Mouse (Mus musculus) embryonic facial prominence, embryonic 14.5 days (tissue): ENCODE measurements around the gene Gm28305. TPM values are rescaled to one million over a fixed set of nuclear protein-coding genes. Genes with fewer than 3 reads are reported as not detected.
A peak's percentile ranks its signal among the peaks of the same experiment; 100 is the strongest.

ENCODE experiments used
- ATAC-seq: fragments of 200-750 bp; cut with Nextera tagmentation; 2 replicates; pipeline ENCODE4 v1.8.0; 2017; ENCODE audit warnings: low read depth, moderate number of reproducible peaks, moderate TSS enrichment
- DNase-seq: peaks from one replicate; pipeline ENCODE4 v3.0.0-alpha.2; 2015; ENCODE audit warnings: low spot score
- H3K27ac ChIP-seq: fragments of 300-500 bp; sonication (generic); replicated peaks from 2 replicates; pipeline ENCODE4 v1.5.1; 2014; ENCODE audit warnings: low read depth, mild to moderate bottlenecking, low read length, moderate library complexity
- H3K27me3 ChIP-seq: fragments of 300-500 bp; sonication (generic); replicated peaks from 2 replicates; pipeline ENCODE4 v1.6.1; 2014; ENCODE audit warnings: low read length; ENCODE audit not compliant: control insufficient read depth, insufficient read depth
- H3K36me3 ChIP-seq: fragments of 300-500 bp; sonication (generic); 2 replicates; pipeline ENCODE4 v1.6.1; 2014; ENCODE audit warnings: low read length, mixed read lengths; ENCODE audit not compliant: control insufficient read depth, insufficient read depth
- H3K4me1 ChIP-seq: fragments of 300-500 bp; sonication (generic); 2 replicates; pipeline ENCODE4 v1.6.1; 2014; ENCODE audit warnings: antibody characterized with exemption, low read length; ENCODE audit not compliant: control insufficient read depth, insufficient read depth
- H3K4me2 ChIP-seq: fragments of 300-500 bp; sonication (generic); 2 replicates; pipeline ENCODE4 v1.6.1; 2014; ENCODE audit warnings: low read depth, mild to moderate bottlenecking, low read length, moderate library complexity, mixed read lengths
- H3K4me3 ChIP-seq: fragments of 300-500 bp; sonication (generic); 2 replicates; pipeline ENCODE4 v1.5.1; 2014; ENCODE audit warnings: low read depth, mild to moderate bottlenecking, low read length
- H3K9ac ChIP-seq: fragments of 300-500 bp; sonication (generic); 2 replicates; pipeline ENCODE4 v1.6.1; 2014; ENCODE audit warnings: low read depth, mild to moderate bottlenecking, low read length, moderate library complexity, mixed read lengths
- H3K9me3 ChIP-seq: fragments of 300-500 bp; sonication (generic); 2 replicates; pipeline ENCODE4 v1.6.1; 2016; ENCODE audit warnings: low read length; ENCODE audit not compliant: control insufficient read depth
- WGBS: fragments of 180-500 bp; shearing (Covaris S2); extraction: QIAGEN DNeasy Blood & Tissue Kit; methylation state at CpG from one replicate; pipeline ENCODE4 v1.1.7; 2014; 5-methylcytosine and 5-hydroxymethylcytosine counted together
- polyA plus RNA-seq: library from polyadenylated mRNA; unstranded; fragments of >200 nt; fragmentation: Nextera tagmentation; extraction: Ambion mirVana; gene quantifications from 2 replicates; pipeline ENCODE4 v1.2.1, GENCODE M21; 2014

Gm28305 gene
- polyA plus RNA-seq, 1 experiment from 2014 or later: not detected

DNA sequence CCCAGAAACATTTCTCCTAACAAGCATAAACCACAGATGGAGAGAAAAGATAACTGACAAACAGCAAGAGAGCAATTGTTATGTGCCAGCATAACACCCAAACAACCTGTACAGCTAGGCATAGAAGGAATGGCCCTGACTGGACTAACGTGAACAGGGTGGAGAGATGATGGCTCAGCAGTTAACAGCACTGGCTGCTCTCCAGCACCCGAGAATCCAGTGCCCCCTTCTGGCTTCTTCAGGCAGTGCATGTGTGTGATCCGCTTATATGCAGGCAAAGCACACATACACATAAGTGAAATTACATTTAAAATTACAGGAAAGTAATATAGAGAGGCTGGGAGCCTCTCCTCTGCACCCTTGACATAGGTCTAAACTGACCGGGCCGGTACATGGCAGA, 38.9 kb downstream of the Gm28305 start:
- ATAC-seq: no peak
- H3K27me3 ChIP-seq: no peaks in the 10 kb centered on the region

DNA sequence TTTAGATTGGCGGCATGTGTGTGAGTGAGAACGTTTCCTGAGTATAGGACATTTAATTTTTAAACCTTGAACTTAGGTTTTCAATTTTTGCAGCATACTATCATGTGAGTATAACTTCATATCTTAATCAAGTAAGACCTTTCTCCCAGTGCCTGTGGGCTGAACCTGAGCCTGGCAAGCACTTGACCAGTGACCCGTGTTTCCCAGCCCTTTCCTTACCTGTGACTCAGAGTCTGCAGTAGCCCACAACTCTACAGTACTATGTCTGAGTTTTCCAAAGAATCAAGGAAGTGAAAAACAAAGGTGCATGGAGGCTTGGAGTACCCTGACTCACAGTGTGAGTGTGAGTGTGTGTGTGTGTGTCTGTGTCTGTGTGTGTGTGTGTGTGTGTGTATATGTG, 39.6 kb downstream of the Gm28305 start:
- DNase-seq (no peak), ATAC-seq (no peak)
- H3K9ac ChIP-seq: no peak overlapping the region
- no peaks in the 10 kb centered on the region for H3K9me3 ChIP-seq
- H3K27ac ChIP-seq: no peak overlapping the region
- no peak overlapping the region for H3K4me3 ChIP-seq
- H3K36me3 ChIP-seq: 0 out of 2 replicates have a peak, but pooled peaks cover 3% of the 10 kb centered on the region
- WGBS: 67% methylated on average over 3 of the region's 3 CpGs
- H3K27me3 ChIP-seq: no peaks in the 10 kb centered on the region
- no peaks in the 10 kb centered on the region for H3K4me1 ChIP-seq
- no peak overlapping the region for H3K4me2 ChIP-seq

More for the DNA sequence above, 38.9 kb downstream of the Gm28305 start:
- Histone ChIP-seq H3K9ac (no peak overlapping the region), H3K27ac (no peak overlapping the region), H3K9me3 (no peaks in the 10 kb centered on the region), H3K4me1 (no peaks in the 10 kb centered on the region), H3K4me2 (no peak overlapping the region), H3K4me3 (no peak overlapping the region), H3K36me3 (0 out of 2 replicates have a peak, but pooled peaks cover 3% of the 10 kb centered on the region)
- DNase-seq: no peak
- 50% methylated on average over 5 of the region's 5 CpGs for WGBS

DNA sequence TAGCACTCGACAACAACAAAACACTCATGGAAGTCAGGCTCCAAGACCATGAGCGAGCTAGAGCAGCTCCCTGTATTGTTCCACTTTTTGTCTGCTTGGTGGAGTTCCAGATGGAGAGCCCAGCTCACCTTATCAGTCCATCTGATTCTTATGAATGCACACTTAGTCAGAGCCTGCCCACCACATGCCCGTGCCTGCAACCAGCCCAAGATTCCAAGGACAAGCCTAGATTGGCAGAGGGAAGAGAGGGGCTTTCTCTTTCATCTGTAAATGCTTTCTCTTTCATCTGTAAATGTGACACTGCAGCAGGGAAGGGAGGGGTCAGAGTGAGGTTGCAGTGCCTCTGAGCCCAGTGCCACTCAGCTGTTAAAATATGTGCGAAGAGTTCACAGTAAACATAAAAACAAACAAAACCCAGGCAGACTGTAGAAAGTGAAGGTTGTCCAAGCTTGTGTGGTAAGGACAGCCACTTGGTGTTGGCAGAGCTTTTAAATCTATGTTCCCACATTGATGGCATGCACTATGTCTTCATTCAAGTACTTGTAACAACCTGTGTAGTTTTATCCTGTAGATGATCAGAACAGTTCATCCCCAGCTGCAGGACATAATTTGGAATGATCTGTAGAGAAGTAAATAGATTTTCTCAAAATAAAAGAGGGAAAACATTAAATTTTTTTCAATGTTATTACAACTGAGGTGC, 45.4 kb downstream of the Gm28305 start:
- WGBS: 49% methylated on average over 4 of the region's 4 CpGs
- ATAC-seq: peak; percentile 79; the same call in 1 of the 2 replicates
- Histone ChIP-seq H3K4me2 (no peak overlapping the region), H3K36me3 (peaks cover 6% of the 10 kb centered on the region; the same call in 1 of the 2 replicates), H3K27me3 (no peaks in the 10 kb centered on the region), H3K9me3 (no peaks in the 10 kb centered on the region), H3K4me3 (no peak overlapping the region), H3K27ac (no peak overlapping the region), H3K4me1 (peaks cover 5% of the 10 kb centered on the region; the same call in 1 of the 2 replicates), H3K9ac (no peak overlapping the region)
- peak; percentile 46 for DNase-seq

DNA sequence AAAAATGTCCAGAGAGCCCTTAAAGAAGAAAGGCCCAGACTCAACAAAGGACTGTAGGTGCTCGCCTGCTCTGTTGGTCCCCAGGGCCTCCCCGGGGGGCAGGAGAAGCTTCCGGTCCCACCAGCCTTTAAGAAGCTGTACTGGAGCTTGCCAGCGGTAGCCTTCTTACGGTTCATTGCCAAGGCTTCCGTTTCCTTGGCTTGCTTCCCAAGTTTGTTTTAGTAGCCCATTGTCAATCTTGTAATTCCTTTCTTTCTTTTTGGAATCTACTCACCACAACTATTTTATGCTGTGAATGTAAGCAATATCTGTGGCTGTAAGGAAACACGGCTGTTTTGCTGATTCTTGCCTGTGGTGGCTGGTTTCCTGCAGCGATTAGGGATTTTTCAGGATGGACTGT, 48.1 kb downstream of the Gm28305 start:
- ATAC-seq (peak; percentile 62; the same call in 1 of the 2 replicates), DNase-seq (peak; percentile 70)
- peak overlapping the region; percentile 65 for H3K27ac ChIP-seq
- H3K4me3 ChIP-seq: no peak overlapping the region
- H3K27me3 ChIP-seq: no peaks in the 10 kb centered on the region
- 43% methylated on average over 8 of the region's 8 CpGs for WGBS
- H3K9ac ChIP-seq: no peak overlapping the region
- peaks cover 5% of the 10 kb centered on the region; the same call in 1 of the 2 replicates for H3K4me1 ChIP-seq
- peak overlapping the region; percentile 10; the same call in 1 of the 2 replicates for H3K4me2 ChIP-seq
- no peaks in the 10 kb centered on the region for H3K9me3 ChIP-seq
- H3K36me3 ChIP-seq: peaks cover 4% of the 10 kb centered on the region; the same call in 1 of the 2 replicates

DNA sequence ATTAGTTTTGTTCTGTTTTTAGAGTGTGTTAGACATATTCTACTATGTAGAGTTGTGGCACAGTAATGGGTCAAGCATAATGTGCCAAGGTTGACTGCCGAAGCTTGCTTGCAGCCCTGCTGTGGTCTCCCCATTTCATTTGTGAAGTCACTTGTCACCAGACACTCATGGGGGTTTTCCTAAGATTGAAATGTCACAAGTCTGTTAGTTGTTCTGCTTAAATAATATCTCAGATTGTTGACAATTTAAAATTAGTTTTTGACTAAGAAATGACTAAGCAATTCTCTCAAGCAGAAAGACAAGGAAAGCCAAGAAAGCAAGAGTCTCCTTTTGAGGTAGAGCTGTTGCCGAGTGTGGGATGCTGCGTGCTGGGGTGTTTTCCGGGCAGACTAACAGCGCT, 52.5 kb downstream of the Gm28305 start:
- H3K27ac ChIP-seq: no peak overlapping the region
- no peak overlapping the region for H3K9ac ChIP-seq
- 95% methylated on average over 5 of the region's 5 CpGs for WGBS
- no peaks in the 10 kb centered on the region for H3K27me3 ChIP-seq
- H3K4me2 ChIP-seq: no peak overlapping the region
- no peak overlapping the region for H3K4me3 ChIP-seq
- ATAC-seq (no peak), DNase-seq (no peak)
- no peaks in the 10 kb centered on the region for H3K9me3 ChIP-seq
- peaks cover 5% of the 10 kb centered on the region; the same call in 1 of the 2 replicates for H3K4me1 ChIP-seq
- no peaks in the 10 kb centered on the region; the same call in 1 of the 2 replicates for H3K36me3 ChIP-seq

DNA sequence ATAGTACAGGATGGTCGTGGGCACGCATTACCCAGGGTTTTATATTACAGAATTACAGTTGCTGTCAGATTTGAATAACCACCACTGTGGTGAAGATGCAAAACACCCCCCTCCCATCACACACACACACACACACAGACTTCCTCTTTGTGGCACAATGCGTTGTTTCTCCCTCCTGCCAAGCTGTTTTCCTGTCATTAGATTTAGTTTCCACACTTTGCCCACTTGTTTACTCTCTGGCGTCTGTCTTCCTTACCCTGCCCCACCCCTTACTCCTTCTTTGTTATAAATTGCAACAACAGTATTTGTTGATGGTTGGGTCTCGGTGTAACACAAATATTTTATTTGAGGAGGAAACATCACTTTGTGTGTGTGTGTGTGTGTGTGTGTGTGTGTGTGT, 57.8 kb downstream of the Gm28305 start:
- WGBS: 62% methylated on average over 5 of the region's 5 CpGs
- H3K9ac ChIP-seq: no peak overlapping the region
- DNase-seq (no peak), ATAC-seq (no peak)
- peaks cover 12% of the 10 kb centered on the region for H3K4me1 ChIP-seq
- no peaks in the 10 kb centered on the region for H3K9me3 ChIP-seq
- H3K36me3 ChIP-seq: no peaks in the 10 kb centered on the region
- no peaks in the 10 kb centered on the region for H3K27me3 ChIP-seq
- H3K4me3 ChIP-seq: no peak overlapping the region
- H3K4me2 ChIP-seq: no peak overlapping the region
- no peak overlapping the region for H3K27ac ChIP-seq

DNA sequence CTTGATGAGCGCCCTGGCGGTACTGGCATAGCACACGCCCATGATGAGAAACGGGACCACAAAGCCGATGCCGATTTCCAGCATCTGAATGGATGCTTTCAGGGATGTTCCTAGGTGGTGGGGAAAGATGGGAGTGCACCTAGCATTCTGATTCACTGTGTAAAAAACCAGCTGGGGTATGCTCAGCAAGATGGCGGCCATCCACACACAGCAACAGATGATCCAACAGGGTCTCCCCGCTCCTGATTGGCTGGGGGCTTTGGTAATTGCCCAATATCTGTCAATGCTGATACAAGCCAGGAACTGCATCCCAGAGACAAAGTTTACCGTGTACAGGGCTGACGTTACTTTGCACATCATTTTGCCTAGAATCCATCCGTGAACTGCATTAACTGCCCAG, 58.6 kb downstream of the Gm28305 start:
- no peak overlapping the region for H3K4me3 ChIP-seq
- no peaks in the 10 kb centered on the region for H3K9me3 ChIP-seq
- no peak overlapping the region for H3K4me2 ChIP-seq
- H3K36me3 ChIP-seq: no peaks in the 10 kb centered on the region
- H3K27ac ChIP-seq: no peak overlapping the region
- no peak for DNase-seq
- 93% methylated on average over 11 of the region's 11 CpGs for WGBS
- H3K9ac ChIP-seq: no peak overlapping the region
- no peak for ATAC-seq
- peaks cover 12% of the 10 kb centered on the region for H3K4me1 ChIP-seq
- H3K27me3 ChIP-seq: no peaks in the 10 kb centered on the region

DNA sequence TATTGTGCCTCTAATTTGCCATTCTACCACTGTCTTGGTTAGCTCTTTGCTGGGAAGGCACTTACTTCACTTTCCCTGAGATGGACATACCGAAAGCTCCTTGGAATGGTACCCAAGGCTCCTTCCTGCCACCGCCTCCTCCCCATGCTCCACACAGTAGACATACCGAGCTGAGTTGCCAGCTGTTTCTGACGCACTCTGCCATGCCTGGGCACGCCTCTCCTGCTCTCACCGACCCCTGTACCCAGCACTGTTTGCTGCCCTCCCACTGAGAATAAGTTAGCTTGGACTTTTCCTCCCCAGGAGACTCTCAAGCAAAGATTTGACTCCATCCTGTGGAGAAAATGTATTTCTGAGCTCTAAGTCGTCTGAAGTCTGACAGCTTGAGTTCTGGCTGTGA, 60.4 kb downstream of the Gm28305 start:
- no peaks in the 10 kb centered on the region for H3K27me3 ChIP-seq
- 47% methylated on average over 7 of the region's 7 CpGs for WGBS
- no peak overlapping the region for H3K4me3 ChIP-seq
- H3K27ac ChIP-seq: no peak overlapping the region
- DNase-seq: no peak
- no peaks in the 10 kb centered on the region for H3K36me3 ChIP-seq
- H3K4me1 ChIP-seq: peaks cover 12% of the 10 kb centered on the region
- no peaks in the 10 kb centered on the region for H3K9me3 ChIP-seq
- ATAC-seq: no peak
- H3K4me2 ChIP-seq: no peak overlapping the region
- H3K9ac ChIP-seq: no peak overlapping the region

DNA sequence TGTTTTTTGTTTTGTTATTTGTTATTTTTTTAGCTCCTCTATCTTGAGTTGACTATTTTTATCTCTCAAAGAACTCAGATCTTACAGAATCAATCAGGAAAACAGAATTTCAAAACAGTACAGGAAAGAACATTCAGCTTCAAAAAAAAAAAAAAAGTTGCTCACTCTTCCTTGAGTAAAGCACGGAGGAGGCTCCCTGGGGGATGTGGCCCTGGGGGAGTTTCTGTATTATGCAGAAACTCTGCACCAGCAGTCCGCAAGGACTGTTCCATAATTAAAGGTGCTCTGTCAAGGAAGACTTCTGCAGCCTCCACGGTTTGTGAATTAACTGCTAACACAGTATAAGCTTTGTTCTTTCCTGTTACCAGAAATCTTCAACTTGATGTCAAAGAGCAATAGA, 61.0 kb downstream of the Gm28305 start:
- ATAC-seq: no peak
- H3K27ac ChIP-seq: peak overlapping the region; percentile 40; the same call in 1 of the 2 replicates

More for the DNA sequence above, 61.0 kb downstream of the Gm28305 start:
- DNase-seq: no peak
- Histone ChIP-seq H3K9me3 (no peaks in the 10 kb centered on the region), H3K4me2 (peak overlapping the region; percentile 11; the same call in 1 of the 2 replicates), H3K9ac (no peak overlapping the region), H3K27me3 (no peaks in the 10 kb centered on the region), H3K36me3 (no peaks in the 10 kb centered on the region), H3K4me3 (no peak overlapping the region), H3K4me1 (peaks cover 12% of the 10 kb centered on the region)
- WGBS: 25% methylated on average over 3 of the region's 3 CpGs
